Mouse (Mus musculus) heart, adult 9 months (tissue): ENCODE measurements around the gene Acan.

Experiments used
- DNase-seq, 2 experiments: peaks; one replicate each; pipeline ENCODE4 v3.0.0; 2022; ENCODE audit warnings: low spot score in 2 of 2

Acan gene

DNA sequence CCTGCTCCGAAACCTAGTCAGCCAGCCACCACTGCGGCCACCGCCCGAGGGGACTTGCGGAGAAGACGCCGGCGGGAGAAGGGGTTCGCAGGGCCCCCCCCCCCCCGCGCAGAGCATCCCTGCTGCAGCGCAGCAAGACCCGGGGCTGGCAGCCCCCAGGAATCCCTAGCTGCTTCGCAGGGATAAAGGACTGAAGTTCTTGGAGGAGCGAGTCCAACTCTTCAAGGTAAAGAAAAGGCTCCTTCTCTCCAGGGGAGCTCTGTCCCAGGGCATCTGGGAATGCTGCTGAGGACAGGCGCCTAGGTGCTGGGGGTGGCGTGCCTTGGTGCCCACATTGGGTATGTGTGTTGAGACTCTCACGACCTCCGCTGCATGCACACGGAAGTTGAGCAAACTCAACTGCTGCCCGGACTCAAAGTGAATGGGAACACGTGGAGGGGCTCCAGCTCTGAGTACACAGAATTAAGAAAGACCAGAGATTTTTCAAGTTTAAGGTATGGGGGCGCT is at the start of gene Acan:
Gene Acan (plus strand): TSS at position 101 of the 507 bp plus-strand sequence.
- DNase-seq = no peak

DNA sequence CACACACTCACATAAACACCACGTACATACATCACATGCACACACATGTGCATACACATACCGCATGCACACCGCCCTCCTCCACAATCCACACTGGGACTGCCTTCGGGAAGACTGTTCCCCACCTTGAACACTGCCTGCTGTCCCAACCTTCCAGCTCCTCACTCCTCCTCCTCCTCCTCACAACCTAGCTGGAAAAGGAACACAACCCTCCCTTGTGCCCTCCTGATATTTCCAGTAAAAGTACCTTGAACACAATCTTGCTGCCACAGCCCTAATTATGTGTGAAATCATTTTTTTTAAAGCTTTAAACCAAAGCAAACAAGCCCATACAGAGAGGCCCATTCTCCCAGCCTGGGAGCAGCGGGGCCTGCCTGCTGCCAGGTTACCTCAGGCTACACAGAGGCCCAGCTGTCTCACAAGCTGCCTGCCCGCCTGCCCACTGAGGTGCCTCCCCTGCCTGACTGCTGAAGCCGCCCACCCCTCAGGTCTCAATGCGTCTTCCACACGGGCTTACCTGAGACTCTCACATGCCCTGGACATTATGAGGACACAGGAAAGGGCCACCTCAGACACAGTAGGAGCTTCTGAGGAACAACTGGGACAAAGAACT is 31.9 kb upstream of the Acan start:
- no peak for DNase-seq

DNA sequence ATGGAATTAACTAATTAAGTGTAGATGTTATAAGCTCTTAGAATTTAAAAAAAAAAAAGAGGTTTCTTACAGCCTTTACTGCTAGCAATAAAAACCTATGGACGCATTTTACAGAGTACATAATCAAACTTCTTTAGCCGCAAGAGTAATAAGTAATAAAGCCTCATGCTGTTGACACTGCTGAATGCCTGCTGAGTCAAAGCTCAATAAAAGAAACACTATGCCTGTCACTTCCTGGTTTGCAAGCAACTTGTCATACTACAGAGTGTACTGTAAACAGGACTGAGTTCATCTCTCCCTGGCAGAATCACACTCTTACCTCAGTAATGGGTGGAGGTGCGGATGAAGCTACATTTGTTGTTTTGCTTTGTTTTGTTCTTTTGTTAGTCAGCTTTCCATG is 24.1 kb upstream of the Acan start:
- no peak for DNase-seq

DNA sequence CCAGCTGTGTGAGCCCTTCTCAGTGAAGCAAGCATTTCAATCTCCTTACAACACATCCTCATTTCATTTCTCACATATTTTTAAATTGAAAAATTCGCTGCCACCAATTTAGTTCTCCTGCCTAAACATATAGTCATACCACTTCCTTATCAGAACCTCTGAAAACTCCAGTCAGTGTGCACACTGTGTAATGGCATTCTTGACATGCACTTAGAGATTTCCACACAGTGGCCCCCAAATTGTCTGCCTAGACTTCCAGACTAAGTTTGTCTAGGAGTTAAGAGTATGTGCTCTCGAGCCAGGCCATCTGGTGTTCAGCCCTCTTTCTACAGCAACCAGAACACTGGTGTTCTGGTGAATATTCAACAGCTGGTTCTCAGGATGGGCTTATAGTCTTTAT is 19.5 kb upstream of the Acan start:
- no peak for DNase-seq

DNA sequence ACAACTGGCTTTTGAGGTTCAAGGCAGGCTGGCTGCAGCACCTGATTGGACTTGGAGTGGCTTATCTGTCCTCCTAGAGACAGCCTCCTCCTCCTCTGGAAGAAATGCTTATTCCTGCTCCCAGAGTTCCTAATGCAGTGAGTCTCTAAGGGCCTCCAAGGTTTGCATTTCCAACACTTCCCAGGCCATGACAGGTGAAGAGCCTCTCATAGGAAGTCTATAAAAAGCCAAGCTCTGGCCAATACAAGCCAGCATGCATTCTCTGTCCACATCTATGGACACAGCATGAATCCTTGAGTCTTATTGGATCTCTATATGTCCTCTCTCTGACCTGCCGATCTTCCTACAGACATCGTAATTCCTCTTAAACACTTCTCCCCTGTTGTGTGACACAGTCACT is 18.8 kb upstream of the Acan start:
- no peak for DNase-seq

DNA sequence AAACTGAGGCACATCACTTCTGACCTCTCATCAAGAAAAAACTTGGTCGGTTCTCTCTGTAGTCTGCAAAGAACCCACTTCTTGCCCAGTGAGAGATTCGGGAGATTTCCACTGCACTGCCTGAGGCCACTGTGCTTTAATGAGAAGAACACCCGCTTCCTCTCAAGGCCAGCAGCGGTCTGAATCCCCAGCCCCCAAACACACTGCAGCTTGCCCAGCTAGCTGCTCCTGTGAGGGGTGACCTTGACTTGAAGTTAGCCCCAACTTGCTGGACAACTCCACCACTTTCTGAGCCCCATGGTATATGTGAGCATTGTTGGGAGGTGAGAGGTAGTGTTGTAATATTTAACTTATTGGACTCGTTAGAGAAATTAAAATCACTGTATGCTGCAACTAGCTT is 1.2 kb upstream of the Acan start:
- no peak for DNase-seq

DNA sequence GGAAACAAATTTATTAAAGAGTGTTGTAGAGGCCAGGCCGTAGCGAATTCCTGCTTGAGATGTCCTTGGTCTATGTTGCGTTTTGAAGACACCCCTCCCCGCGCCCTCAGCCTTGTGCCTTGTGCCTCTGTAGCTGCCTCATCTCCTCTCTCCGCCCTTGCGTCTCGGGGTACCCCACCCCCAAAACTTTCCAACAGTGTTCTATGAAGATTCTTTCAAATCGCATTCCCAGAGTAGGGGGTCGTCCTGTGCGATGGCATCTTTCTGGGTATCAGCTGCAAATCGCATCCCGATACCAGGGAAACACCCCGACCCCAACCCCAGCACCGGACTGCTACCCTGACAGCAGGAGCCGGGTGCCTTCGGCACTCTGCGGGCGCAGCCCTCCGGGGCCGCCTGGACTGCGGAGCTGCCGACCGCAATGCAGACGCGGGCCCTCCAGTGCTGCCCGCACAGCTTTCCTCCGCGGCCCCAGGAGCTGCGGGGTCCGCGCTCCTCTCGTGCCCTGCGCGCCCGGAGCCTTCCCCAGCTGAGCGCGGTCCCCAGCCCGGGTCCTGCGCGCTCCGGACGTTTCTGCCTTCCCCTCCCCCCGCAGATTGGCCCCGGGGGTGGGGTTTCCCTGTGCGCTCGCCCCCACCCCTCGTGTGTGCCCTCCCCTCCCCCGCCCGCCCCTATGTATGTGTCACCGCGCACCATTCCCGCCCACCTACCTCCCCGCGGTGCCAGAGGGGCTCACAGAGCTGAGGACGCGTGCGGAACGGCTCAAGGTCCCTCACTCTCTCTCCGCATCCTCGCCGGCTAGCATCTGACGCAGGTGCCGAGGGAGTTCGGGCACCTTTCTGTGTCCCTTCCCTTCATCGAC is 531 bp upstream of the Acan start:
- DNase-seq = no peak

DNA sequence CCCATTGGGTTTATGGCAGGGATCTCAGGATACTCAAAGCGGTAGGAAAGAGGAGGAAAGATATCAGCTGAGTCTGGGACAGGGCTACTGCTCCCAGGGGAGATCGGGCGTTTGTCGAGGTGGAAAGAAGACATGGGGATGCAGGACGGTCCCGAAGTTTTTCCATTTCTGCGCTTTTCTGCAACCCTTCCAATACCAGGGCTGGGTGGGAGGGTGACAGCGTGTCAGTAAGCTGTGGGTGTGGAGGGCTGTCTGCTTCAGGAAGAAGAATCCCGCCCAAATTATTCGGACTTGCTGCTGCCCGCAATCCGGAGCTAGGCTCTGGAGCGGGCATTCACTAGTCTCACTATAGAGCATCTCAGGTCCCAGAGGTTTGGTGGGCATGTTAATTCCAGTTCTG is 828 bp downstream of the Acan start:
- DNase-seq = no peak

DNA sequence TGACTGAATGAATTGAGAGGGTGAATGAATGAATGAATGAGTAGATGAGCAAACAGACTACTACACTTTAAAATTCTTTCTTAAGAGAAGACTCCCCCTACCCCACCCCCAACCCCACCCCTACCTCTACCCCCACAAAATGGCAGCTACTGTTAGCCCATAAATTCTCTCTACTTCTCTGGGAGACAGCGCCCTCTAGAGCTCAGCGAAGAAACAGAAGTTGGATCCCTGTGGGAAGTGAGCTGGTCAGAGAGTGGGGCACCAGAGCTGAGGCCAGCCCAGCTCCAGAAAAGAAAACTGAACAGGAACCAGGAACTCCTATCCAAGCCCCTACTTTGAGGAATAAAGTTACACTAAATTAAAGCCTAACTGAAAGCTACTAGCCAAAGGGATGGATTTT is 5.3 kb downstream of the Acan start:
- no peak for DNase-seq

DNA sequence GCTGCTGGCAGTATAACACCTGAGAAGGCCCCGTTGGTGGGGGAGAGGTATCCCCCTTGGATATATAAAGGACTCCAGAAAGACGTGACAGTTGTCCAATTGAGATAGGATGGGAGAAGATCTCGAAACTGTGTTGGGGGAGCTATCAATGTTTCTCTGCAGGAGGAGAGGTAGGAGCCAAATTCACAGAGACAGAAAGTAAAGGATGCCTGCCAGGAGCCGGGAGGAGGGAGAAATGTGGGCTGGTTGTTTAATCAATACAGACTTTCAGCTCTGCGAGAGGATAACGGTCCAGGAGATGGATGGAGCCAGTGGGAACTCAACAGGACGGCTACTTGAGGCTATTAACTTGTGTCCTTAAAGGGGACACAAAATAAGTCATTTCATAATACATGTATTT is 14.2 kb downstream of the Acan start:
- DNase-seq = no peak

DNA sequence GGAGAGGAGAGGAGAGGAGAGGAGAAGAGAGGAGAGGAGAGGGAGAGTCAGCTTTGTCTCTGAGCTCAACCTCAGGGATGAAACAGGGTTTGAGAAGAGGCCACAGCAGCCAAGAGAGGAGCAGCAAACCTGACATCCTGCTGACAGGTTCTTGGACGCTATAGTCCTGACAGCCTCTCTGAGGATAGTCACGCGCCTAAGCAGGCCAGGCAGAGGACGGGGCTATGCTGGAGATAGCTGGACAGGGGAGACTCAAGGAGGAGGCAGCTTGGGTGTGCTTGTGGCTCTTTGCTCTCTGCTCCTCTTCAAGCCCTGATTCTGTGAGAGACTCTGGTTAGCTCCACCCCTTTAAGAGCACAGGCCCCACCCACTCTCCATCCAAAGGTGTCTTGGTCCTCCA is 14.9 kb downstream of the Acan start:
- DNase-seq = peak; percentile 4 to 16

DNA sequence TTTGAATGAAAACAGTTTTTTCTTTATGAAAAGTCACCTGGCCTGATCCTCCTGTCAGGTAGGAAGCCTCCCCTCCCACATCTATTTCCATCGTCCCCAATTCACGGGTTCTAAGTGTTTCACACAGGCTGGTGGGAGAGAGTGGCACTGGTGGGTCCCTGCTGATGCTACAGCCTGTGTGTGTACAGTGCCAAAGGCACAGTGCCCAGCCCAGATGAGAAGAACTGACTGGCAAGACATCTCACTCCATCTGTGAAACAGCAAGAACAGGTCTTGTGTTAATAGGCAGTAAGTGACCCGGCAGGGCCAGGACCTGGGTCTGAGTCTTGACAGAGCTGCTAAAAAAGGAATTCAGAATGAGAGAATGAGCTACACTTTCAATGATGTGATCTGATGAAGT is 25.9 kb downstream of the Acan start:
- no peak for DNase-seq

DNA sequence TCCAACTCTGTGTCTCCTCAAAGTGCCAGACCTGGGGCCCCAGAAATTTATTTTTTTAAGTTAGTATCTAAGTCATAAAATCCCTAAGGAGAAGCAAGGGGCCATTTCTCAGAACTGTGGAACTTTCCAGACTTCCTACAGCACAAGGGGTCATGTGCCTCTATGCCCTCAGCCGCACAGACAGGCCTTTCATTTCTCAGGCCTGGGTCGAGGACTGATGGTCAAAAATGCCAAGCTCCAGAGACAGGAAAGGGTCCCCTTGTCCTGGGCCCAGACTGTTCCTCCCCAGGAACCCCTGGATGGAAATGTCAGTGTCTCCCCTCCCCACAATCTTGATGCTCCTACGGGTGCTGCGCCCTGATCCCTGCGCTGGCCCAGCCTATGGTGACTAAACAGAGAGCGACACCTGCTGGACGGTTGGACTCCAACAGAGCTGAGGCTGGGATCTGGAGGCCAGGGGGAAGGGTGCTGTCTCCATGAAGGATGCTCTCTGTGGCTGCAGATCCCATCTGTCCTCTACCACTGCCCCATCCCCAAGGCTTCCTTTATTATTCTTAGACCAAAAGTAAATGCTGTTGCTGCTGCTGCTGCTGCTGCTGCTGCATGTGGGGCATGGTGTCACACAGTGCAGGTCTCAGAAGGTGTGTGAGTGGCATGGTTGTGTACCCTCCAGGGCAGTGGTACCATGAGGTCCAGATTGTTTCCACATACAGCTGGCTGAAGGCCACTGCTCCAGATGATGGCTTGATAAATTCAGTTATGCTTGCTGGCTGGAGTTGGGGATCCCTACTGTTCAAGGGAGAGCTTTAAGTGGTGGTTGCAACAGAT is 27.5 kb downstream of the Acan start:
- peak; percentile 10 to 21 for DNase-seq

DNA sequence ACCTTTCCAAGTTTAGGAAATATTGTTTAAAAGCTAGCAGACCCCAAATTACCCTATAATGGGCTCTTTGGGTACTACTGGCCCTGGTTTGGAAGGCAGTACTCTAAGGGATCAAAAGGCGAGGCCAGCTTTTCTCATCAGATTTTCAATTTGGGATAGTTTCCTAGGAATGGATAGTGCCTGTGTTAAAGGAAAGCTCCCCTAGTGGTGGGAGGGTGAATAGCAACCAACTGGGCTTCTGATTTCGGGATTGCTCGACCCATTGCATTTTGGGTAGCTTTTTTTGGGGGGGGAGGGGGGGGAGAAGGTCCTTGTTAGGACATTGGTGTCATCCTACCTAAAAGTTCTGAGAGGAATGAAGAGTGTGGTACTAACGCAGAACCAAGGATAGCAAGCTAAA is 35.8 kb downstream of the Acan start:
- DNase-seq = no peak

DNA sequence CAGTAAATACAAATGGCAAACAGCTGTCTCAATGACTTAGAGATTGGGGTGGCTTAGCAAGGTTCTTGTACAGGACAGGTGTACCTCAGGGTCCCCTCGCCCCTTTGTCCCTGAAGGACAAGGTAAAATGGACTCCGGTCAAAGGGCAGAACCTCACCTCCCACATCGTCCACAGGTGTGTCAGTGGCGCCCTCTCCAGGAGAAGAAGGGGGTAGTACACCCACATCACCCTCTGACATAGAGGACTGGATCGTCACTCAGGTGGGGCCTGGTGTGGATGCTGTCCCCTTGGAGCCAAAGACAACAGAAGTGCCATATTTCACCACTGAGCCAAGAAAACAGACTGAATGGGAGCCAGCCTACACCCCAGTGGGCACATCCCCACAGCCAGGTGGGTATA is 43.2 kb downstream of the Acan start:
- no peak for DNase-seq

DNA sequence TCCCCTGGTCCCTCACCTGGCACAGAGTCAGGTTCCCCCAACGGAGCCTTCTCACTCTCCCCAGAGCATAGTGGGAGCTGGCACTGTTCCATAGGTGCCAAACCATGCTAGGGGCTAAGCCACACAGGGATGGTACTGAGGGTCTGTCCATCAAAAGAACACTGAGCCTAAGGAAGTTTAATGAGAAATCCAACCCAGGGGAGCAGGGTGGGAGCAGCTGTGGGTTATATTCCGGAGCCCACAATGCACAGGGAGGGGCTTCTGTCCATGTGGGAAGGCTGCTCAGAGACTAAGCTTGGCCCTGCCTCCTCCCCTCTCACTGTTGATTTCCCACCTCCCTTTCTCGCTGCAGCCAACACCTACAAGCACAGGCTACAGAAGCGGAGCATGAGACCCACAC is 60.6 kb downstream of the Acan start:
- DNase-seq = no peak

DNA sequence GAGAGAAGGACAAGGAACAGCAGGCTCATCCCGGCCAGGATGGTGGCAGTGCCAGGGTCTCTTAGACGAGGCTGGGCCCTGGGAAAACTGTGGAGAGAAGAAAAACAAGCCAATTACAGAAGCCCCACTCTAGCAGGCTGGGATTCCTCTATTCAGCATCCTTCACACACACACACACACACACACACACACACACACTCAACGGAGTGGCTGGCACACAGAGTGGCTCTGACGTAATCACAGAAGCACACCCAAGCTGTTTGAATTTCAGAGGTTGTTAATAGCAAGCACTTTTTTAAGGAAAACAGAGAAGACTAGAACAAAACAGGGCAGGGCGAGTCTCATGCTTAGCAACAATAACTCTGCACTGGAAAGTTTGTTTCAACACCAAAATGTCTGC is 70.2 kb downstream of the Acan start:
- DNase-seq = no peak

DNA sequence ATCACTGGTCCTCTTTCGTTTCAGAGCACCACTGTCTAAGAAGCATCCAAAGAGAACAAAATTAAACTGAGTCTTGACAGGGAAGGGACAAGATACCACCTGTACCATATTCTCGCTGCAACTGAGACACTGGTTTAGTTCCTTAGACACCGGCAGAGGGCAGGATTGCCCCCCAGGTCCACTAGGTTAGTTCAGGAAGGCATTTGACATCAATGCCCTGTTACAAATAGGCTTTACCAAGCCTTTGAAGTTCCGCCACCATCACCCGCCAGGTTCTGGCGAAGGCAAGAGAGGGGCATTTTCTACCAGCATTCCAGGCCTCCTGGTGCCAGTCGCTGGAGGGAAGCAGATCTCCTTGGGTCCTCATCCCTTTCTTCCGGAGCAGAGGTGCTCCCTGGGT is 76.6 kb downstream of the Acan start:
- no peak for DNase-seq

DNA sequence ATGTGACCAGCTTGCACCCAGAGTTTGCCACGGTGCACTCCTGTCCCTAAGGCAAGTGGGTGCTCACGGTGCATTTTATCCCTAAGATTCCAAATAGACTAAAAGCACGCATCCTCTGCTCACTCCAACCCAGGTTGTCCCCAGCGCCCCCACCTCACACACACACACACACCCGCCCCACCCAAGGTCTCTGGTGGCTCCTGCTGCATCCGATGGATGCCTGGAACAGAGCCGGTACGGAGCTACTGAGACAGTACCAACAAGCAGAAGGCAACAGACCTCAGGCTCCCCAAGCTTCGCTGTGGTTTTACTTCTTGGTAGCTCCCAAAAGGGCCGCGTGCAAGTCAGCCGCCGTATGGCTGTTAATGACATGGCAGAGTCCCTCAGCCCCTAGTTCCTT is 77.1 kb downstream of the Acan start:
- no peak for DNase-seq

DNA sequence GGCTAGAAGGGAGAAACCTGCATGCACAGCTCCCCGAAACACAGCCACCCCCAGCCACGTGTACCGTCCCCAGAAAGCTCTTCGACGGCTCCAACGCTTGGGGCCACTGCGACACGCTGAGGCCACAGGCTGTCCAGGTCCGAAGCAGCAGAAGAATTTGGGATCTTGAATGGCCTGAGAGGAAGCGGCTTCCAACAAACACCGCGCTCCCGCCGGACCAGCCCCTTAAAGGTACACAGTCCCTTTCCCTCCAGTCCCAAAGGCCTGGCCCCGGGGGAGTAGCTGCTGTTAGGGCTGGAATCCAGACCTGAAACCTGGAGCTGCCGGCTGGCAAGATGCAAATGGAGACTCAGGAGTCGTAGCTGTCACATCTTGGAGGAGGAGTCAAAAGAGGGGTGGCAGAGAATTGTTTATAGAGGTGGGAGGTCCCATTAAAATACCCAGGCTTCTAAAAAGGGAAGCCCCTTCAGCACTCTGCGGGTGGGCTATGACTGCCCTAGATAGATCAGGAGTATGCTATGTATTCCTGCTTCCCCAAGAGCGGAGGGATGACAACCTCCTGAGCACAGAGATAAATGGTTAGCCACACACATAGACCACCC is 77.7 kb downstream of the Acan start, which contains the start of gene Hapln3:
Gene Hapln3 (minus strand): TSS at position 176 of the 602 bp plus-strand sequence.
- no peak for DNase-seq

DNA sequence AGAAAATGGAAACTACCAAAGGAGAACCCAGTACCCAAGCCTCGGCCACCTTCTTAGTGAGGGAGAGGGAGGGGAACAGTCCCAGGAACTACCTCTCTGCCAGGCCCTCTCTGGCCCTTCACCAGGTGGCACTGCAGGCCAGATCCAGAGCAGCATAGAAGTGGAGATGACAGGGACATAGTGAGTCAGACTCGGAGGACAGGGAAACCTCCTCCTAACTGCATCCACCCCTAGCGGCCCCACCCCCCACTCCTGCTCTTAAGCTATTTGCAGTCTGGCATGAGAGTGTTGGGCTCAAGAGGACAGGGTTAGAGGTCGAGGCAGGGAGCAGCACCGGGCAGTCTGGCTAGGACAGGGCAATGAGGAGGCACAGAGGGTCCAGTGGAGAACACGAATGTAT is 80.1 kb downstream of the Acan start:
- DNase-seq = no peak

DNA sequence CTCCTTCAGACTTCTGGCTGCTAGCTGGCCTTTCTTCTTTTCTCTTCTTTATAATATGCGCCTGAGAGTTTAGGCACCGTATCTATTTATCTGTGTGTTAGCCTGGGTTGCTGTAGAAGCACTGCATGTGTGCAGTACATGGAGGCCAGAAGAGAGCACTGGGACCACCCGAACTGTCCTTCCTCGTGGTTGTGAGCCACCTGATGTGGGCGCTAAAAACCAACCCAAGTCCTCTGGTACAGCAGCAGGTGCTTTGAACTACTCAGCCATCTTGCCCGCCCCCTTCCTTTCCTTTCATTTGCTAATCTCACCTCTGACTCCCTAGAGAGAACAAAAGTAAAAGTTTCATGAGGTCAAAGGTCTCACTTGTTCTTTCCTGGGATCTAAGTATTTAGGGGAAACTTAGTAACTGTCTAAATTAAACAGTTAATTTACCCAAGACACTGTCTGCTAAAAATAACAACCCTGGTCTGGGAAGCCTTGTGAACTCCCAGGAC is 86.1 kb downstream of the Acan start:
- no peak for DNase-seq
